Comparison of ENCODE assay signal across 28 mouse cellular contexts in the genomic region with DNA sequence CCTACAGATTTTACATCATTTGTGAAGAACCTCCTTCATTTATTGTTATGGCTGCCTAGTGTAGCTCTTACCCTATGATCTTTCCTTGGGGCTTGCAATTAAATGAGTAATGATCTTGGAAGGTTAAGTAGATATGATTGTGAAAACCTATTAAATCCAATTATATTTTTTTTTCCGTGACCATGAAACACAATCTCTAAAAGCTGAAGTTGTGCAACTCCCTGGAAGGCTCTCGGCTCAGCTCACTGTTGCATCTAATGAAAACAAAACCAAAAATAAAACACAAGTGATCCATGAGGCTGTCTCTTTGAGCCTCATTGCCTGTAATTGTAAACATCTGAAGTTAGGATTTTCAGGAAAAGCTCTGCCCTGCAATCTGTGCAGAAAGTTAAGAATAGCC.
A peak's percentile ranks its signal among the peaks of the same experiment; 100 is the strongest.
DNase-seq lines count a peak whose midpoint lies in the region; ATAC-seq and TF ChIP-seq lines count a peak whose summit lies in the region.
"Had no signal": no experiment of that assay in that cellular context is flagged by ENCODE, and none has a peak within 500 bp of the region (broad histone marks: within the 10 kb centered on the region; RNA-seq: fewer than 3 reads in every experiment).

No protein-coding gene starts in this region.

- H3K4me3 ChIP-seq in lung, postnatal 0 days (ENCODE audit: low read depth, low read length), result no peak overlapping the region
- H3K4me3 ChIP-seq in layer of hippocampus, adult 2 months, result no peak overlapping the region
- H3K4me3 ChIP-seq: forebrain, embryonic 10.5 days; hindbrain, embryonic 10.5 days; lung, embryonic 15.5 days; midbrain, embryonic 13.5 days had no signal

- no peaks in the 10 kb centered on the region for H3K4me1 ChIP-seq in lung, postnatal 0 days (ENCODE audit: insufficient read depth, low read depth, low read length)
- H3K4me1 ChIP-seq: hindbrain, embryonic 10.5 days; lung, embryonic 15.5 days; midbrain, embryonic 13.5 days had no signal

- no peak overlapping the region for H3K4me2 ChIP-seq in lung, postnatal 0 days (replicated peaks; ENCODE audit: low read depth, low read length)
- H3K4me2 ChIP-seq: heart, embryonic 11.5 days; liver, embryonic 11.5 days; lung, embryonic 15.5 days; midbrain, embryonic 13.5 days had no signal

- peak overlapping the region; percentile 4; the same call in 1 of the 2 replicates for H3K27ac ChIP-seq in lung, postnatal 0 days (ENCODE audit: low read length)
- no peak overlapping the region for H3K27ac ChIP-seq in layer of hippocampus, adult 2 months
- H3K27ac ChIP-seq: forebrain, embryonic 10.5 days; hindbrain, embryonic 10.5 days; lung, embryonic 15.5 days; midbrain, embryonic 13.5 days had no signal

- no peaks in the 10 kb centered on the region for H3K36me3 ChIP-seq in lung, postnatal 0 days (ENCODE audit: insufficient read depth, low read length)
- H3K36me3 ChIP-seq: forebrain, embryonic 10.5 days; G1E; hindbrain, embryonic 10.5 days; lung, embryonic 15.5 days; midbrain, embryonic 13.5 days had no signal

- no peak for TF ChIP-seq CTCF in lung, postnatal 0 days (IDR thresholded peaks at IDR 0.05)
- no peak for TF ChIP-seq CTCF in layer of hippocampus, adult 2 months (conservative IDR thresholded peaks at IDR 0.05)

- H3K9me3 ChIP-seq in lung, postnatal 0 days (ENCODE audit: low read length), result no peaks in the 10 kb centered on the region
- H3K9me3 ChIP-seq: forebrain, embryonic 10.5 days; G1E; hindbrain, embryonic 10.5 days; lung, embryonic 15.5 days; midbrain, embryonic 13.5 days had no signal

- no peak overlapping the region for H3K9ac ChIP-seq in lung, postnatal 0 days (replicated peaks; ENCODE audit: low read depth)
- H3K9ac ChIP-seq: lung, embryonic 15.5 days; midbrain, embryonic 13.5 days had no signal

- 48% methylated on average over 2 of the region's 2 CpGs for WGBS in lung, postnatal 0 days

- peak; percentile 24; the same call in 1 of the 2 replicates for ATAC-seq in lung, postnatal 0 days
- 0 out of 2 replicates have a peak, but pooled peaks have one; percentile 15 for ATAC-seq in granulocyte monocyte progenitor cell, adult 5-6 weeks (replicated peaks; ENCODE audit: poor library complexity, severe bottlenecking)
- ATAC-seq: activated CD4-positive, CD25-positive, alpha-beta regulatory T cell, adult 4 months; hindbrain, embryonic 16.5 days; intestine, embryonic 16.5 days; midbrain, embryonic 13.5 days had no signal

- H3K27me3 ChIP-seq in lung, postnatal 0 days (replicated peaks; ENCODE audit: insufficient read depth, low read length), result no peaks in the 10 kb centered on the region
- H3K27me3 ChIP-seq: CH12.LX; lung, embryonic 15.5 days; midbrain, embryonic 13.5 days had no signal

- TF ChIP-seq EP300 in lung, postnatal 0 days (IDR thresholded peaks at IDR 0.05), result no peak

- peak; percentile 32 for DNase-seq in adrenal gland, adult 8-10 months
- DNase-seq in adrenal gland, adult 18-20 months (ENCODE audit: low spot score in 2 of 2), result no peak
- peak; percentile 60 for DNase-seq in lung, postnatal 0 days (ENCODE audit: low spot score)
- no peak for DNase-seq in lung, adult 18-20 months
- DNase-seq in adipocyte (ENCODE audit: low spot score), result peak; percentile 62
- DNase-seq in kidney, postnatal 25 days, result no peak
- DNase-seq in layer of hippocampus, adult 2 months (ENCODE audit: low spot score in 2 of 2), result no peak
- DNase-seq: cerebellum, adult 2 months; cerebellum, postnatal 25 days; gastrocnemius, postnatal 36 days; kidney, adult 9 months; kidney, postnatal 14 days; layer of hippocampus, postnatal 36 days; retina, postnatal 1 day; right cerebral cortex, postnatal 25 days; spleen, adult 18-20 months had no signal

Comparison
In these comparisons a context has a peak if more than half of its experiments do, and no peak if none do; other contexts are left out.
1. DNase-seq: peak in adrenal gland, adult 8-10 months (single experiment), lung, postnatal 0 days (single experiment) and adipocyte (single experiment); none in adrenal gland, adult 18-20 months (0 of 2), lung, adult 18-20 months (0 of 2), kidney, postnatal 25 days (0 of 2) and layer of hippocampus, adult 2 months (0 of 2).